Mouse (Mus musculus) hindbrain, embryonic 15.5 days (tissue): Measurements from ENCODE around the gene Pde4d. TPM values are rescaled to one million over a fixed set of nuclear protein-coding genes. Genes with fewer than 3 reads are reported as not detected.

Experiments used
- ATAC-seq: fragments of 200-750 bp; cut with Nextera tagmentation; 2 replicates; pipeline ENCODE4 v1.8.0; 2017; ENCODE audit warnings: low read depth, moderate number of reproducible peaks, moderate TSS enrichment; ENCODE audit not compliant: low FRiP score
- H3K27ac ChIP-seq: fragments of 300-500 bp; sonication (generic); replicated peaks from 2 replicates; pipeline ENCODE4 v1.5.1; 2015; ENCODE audit warnings: mild to moderate bottlenecking, inconsistent platforms
- H3K27me3 ChIP-seq: fragments of 300-500 bp; sonication (generic); 2 replicates; pipeline ENCODE4 v1.6.1; 2015; ENCODE audit warnings: control low read depth, inconsistent platforms
- H3K36me3 ChIP-seq: fragments of 300-500 bp; sonication (generic); 2 replicates; pipeline ENCODE4 v1.6.1; 2015; ENCODE audit warnings: control low read depth, inconsistent platforms
- H3K4me1 ChIP-seq: fragments of 300-500 bp; sonication (generic); replicated peaks from 2 replicates; pipeline ENCODE4 v1.6.1; 2015; ENCODE audit warnings: control low read depth, inconsistent platforms
- H3K4me2 ChIP-seq: fragments of 300-500 bp; sonication (generic); 2 replicates; pipeline ENCODE4 v1.6.1; 2015; ENCODE audit warnings: moderate library complexity, mild to moderate bottlenecking, inconsistent platforms
- H3K4me3 ChIP-seq: fragments of 300-500 bp; sonication (generic); 2 replicates; pipeline ENCODE4 v1.5.1; 2015; ENCODE audit warnings: mild to moderate bottlenecking, inconsistent platforms
- H3K9ac ChIP-seq: fragments of 300-500 bp; sonication (generic); 2 replicates; pipeline ENCODE4 v1.6.1; 2015; ENCODE audit warnings: inconsistent platforms
- H3K9me3 ChIP-seq: fragments of 300-500 bp; sonication (generic); 2 replicates; pipeline ENCODE4 v1.6.1; 2016; ENCODE audit warnings: control low read depth, inconsistent platforms
- WGBS: fragments of 180-500 bp; shearing (Covaris S2); methylation state at CpG from one replicate; pipeline ENCODE4 v1.1.7; 2015; 5-methylcytosine and 5-hydroxymethylcytosine counted together
- polyA plus RNA-seq: library from polyadenylated mRNA; unstranded; fragments of >200 nt; fragmentation: Nextera tagmentation; extraction: Ambion mirVana; gene quantifications from 2 replicates; pipeline ENCODE4 v1.2.1, GENCODE M21; 2015

Gene Pde4d
- polyA plus RNA-seq, 1 experiment from 2014 or later, result 19.4 TPM

- H3K27me3 ChIP-seq, result no peaks in the 10 kb centered on the region
- ATAC-seq, result no peak
- no peak overlapping the region for H3K27ac ChIP-seq
- H3K4me1 ChIP-seq, result no peaks in the 10 kb centered on the region
- no peaks in the 10 kb centered on the region for H3K9me3 ChIP-seq
- 78% methylated on average over 2 of the region's 2 CpGs for whole genome bisulfite sequencing
- no peaks in the 10 kb centered on the region for H3K36me3 ChIP-seq
- no peak overlapping the region for H3K9ac ChIP-seq
- no peak overlapping the region for H3K4me3 ChIP-seq
- H3K4me2 ChIP-seq, result no peak overlapping the region
Measured at GRCm38 (mm10) chr13:109096654-109097053, 646.9 kb downstream of the Pde4d start.

- Histone ChIP-seq H3K4me3 (peak overlapping the region; percentile 57), H3K36me3 (no peaks in the 10 kb centered on the region), H3K4me1 (peaks cover 22% of the 10 kb centered on the region), H3K27ac (peak overlapping the region; percentile 78), H3K9me3 (no peaks in the 10 kb centered on the region), H3K9ac (peak overlapping the region; percentile 60), H3K27me3 (no peaks in the 10 kb centered on the region), H3K4me2 (peak overlapping the region; percentile 67)
- peak; percentile 65 for ATAC-seq
- WGBS, result 0% methylated on average over 8 of the region's 8 CpGs
Measured at GRCm38 (mm10) chr13:109116004-109116341, 666.2 kb downstream of the Pde4d start.

- under 1% methylated on average over 46 of the region's 63 CpGs for WGBS
- H3K27me3 ChIP-seq, result no peaks in the 10 kb centered on the region
- H3K4me2 ChIP-seq, result peak overlapping the region; percentile 67
- no peaks in the 10 kb centered on the region for H3K9me3 ChIP-seq
- peak; percentile 90 for ATAC-seq
- H3K4me3 ChIP-seq, result peak overlapping the region; percentile 57
- H3K27ac ChIP-seq, result peak overlapping the region; percentile 78
- peaks cover 22% of the 10 kb centered on the region for H3K4me1 ChIP-seq
- H3K36me3 ChIP-seq, result no peaks in the 10 kb centered on the region
- H3K9ac ChIP-seq, result peak overlapping the region; percentile 60
Measured at GRCm38 (mm10) chr13:109116342-109117201, 666.8 kb downstream of the Pde4d start.

GRCm38 (mm10) chr13:109117210-109117791 lies 667.6 kb downstream of the Pde4d start:
- H3K9me3 ChIP-seq, result no peaks in the 10 kb centered on the region
- H3K4me2 ChIP-seq, result peak overlapping the region; percentile 67
- peak; percentile 69 for ATAC-seq
- H3K9ac ChIP-seq, result peak overlapping the region; percentile 60
- H3K4me3 ChIP-seq, result peak overlapping the region; percentile 57
- H3K4me1 ChIP-seq, result peaks cover 22% of the 10 kb centered on the region
- peak overlapping the region; percentile 78 for H3K27ac ChIP-seq
- no peaks in the 10 kb centered on the region for H3K27me3 ChIP-seq
- WGBS, result 2% methylated on average over 14 of the region's 14 CpGs
- H3K36me3 ChIP-seq, result no peaks in the 10 kb centered on the region

- H3K4me2 ChIP-seq, result peak overlapping the region; percentile 67
- H3K27ac ChIP-seq, result no peak overlapping the region
- 82% methylated on average over 1 of the region's 1 CpGs for WGBS
Measured at GRCm38 (mm10) chr13:109118296-109118800, 668.6 kb downstream of the Pde4d start.

GRCm38 (mm10) chr13:109121867-109122266 lies 672.1 kb downstream of the Pde4d start:
- Histone ChIP-seq H3K27me3 (no peaks in the 10 kb centered on the region), H3K9ac (no peak overlapping the region), H3K36me3 (no peaks in the 10 kb centered on the region), H3K4me3 (no peak overlapping the region), H3K4me2 (no peak overlapping the region), H3K4me1 (peaks cover 9% of the 10 kb centered on the region), H3K27ac (no peak overlapping the region), H3K9me3 (no peaks in the 10 kb centered on the region)
- no peak for ATAC-seq
- 55% methylated on average over 3 of the region's 3 CpGs for WGBS

More at GRCm38 (mm10) chr13:109118296-109118800, 668.6 kb downstream of the Pde4d start:
- no peaks in the 10 kb centered on the region for H3K9me3 ChIP-seq
- no peak overlapping the region for H3K9ac ChIP-seq
- H3K4me3 ChIP-seq, result peak overlapping the region; percentile 57
- H3K4me1 ChIP-seq, result peaks cover 22% of the 10 kb centered on the region
- H3K27me3 ChIP-seq, result no peaks in the 10 kb centered on the region
- no peaks in the 10 kb centered on the region for H3K36me3 ChIP-seq
- ATAC-seq, result no peak

- 55% methylated on average over 4 of the region's 4 CpGs for WGBS
Measured at GRCm38 (mm10) chr13:109136405-109136804, 686.7 kb downstream of the Pde4d start.

GRCm38 (mm10) chr13:109158703-109159102 lies 709.0 kb downstream of the Pde4d start:
- H3K27me3 ChIP-seq, result no peaks in the 10 kb centered on the region
- no peak overlapping the region for H3K4me3 ChIP-seq
- H3K4me2 ChIP-seq, result no peak overlapping the region
- H3K27ac ChIP-seq, result no peak overlapping the region
- H3K9me3 ChIP-seq, result no peaks in the 10 kb centered on the region
- H3K36me3 ChIP-seq, result no peaks in the 10 kb centered on the region
- no peak for ATAC-seq
- no peaks in the 10 kb centered on the region for H3K4me1 ChIP-seq
- 75% methylated on average over 3 of the region's 3 CpGs for WGBS
- H3K9ac ChIP-seq, result no peak overlapping the region

More at GRCm38 (mm10) chr13:109136405-109136804, 686.7 kb downstream of the Pde4d start:
- no peaks in the 10 kb centered on the region for H3K4me1 ChIP-seq
- no peaks in the 10 kb centered on the region for H3K9me3 ChIP-seq
- no peak overlapping the region for H3K4me3 ChIP-seq
- no peaks in the 10 kb centered on the region for H3K27me3 ChIP-seq
- no peak for ATAC-seq
- no peak overlapping the region for H3K27ac ChIP-seq
- H3K36me3 ChIP-seq, result no peaks in the 10 kb centered on the region
- no peak overlapping the region for H3K4me2 ChIP-seq
- no peak overlapping the region for H3K9ac ChIP-seq

- WGBS, result 27% methylated on average over 9 of the region's 9 CpGs
- no peak overlapping the region for H3K4me2 ChIP-seq
- no peak overlapping the region for H3K27ac ChIP-seq
- H3K27me3 ChIP-seq, result no peaks in the 10 kb centered on the region
- H3K9me3 ChIP-seq, result peaks cover 3% of the 10 kb centered on the region; the same call in 1 of the 2 replicates
- no peaks in the 10 kb centered on the region for H3K4me1 ChIP-seq
- no peaks in the 10 kb centered on the region for H3K36me3 ChIP-seq
- no peak overlapping the region for H3K9ac ChIP-seq
- no peak overlapping the region for H3K4me3 ChIP-seq
- ATAC-seq, result no peak
Measured at GRCm38 (mm10) chr13:109168556-109169334, 719.0 kb downstream of the Pde4d start.

- peaks cover 3% of the 10 kb centered on the region; the same call in 1 of the 2 replicates for H3K9me3 ChIP-seq
- no peak overlapping the region for H3K4me2 ChIP-seq
- H3K27me3 ChIP-seq, result no peaks in the 10 kb centered on the region
- no peak overlapping the region for H3K27ac ChIP-seq
- ATAC-seq, result no peak
- H3K4me3 ChIP-seq, result no peak overlapping the region
- 38% methylated on average over 2 of the region's 2 CpGs for WGBS
- no peaks in the 10 kb centered on the region for H3K36me3 ChIP-seq
- H3K9ac ChIP-seq, result no peak overlapping the region
- H3K4me1 ChIP-seq, result no peaks in the 10 kb centered on the region
Measured at GRCm38 (mm10) chr13:109169335-109169606, 719.5 kb downstream of the Pde4d start.

GRCm38 (mm10) chr13:109171688-109172087 lies 721.9 kb downstream of the Pde4d start:
- no peak overlapping the region for H3K4me3 ChIP-seq
- no peaks in the 10 kb centered on the region for H3K9me3 ChIP-seq
- no peak overlapping the region for H3K9ac ChIP-seq
- H3K4me1 ChIP-seq, result no peaks in the 10 kb centered on the region
- H3K27ac ChIP-seq, result no peak overlapping the region
- WGBS, result 88% methylated on average over 7 of the region's 7 CpGs
- H3K4me2 ChIP-seq, result no peak overlapping the region
- H3K27me3 ChIP-seq, result no peaks in the 10 kb centered on the region
- no peaks in the 10 kb centered on the region for H3K36me3 ChIP-seq
- ATAC-seq, result no peak

GRCm38 (mm10) chr13:109175281-109175680 lies 725.5 kb downstream of the Pde4d start:
- Histone ChIP-seq H3K4me1 (no peaks in the 10 kb centered on the region), H3K4me2 (no peak overlapping the region), H3K36me3 (no peaks in the 10 kb centered on the region), H3K9me3 (no peaks in the 10 kb centered on the region), H3K4me3 (no peak overlapping the region), H3K9ac (no peak overlapping the region), H3K27me3 (no peaks in the 10 kb centered on the region), H3K27ac (no peak overlapping the region)
- no peak for ATAC-seq
- 89% methylated on average over 6 of the region's 6 CpGs for WGBS
